Mouse (Mus musculus): ENCODE results near the gene Qars. TPM values are rescaled to one million over a fixed set of nuclear protein-coding genes. Genes with fewer than 3 reads are reported as not detected.
A peak's percentile ranks its signal among the peaks of the same experiment; 100 is the strongest.

The Qars gene
- 58.1 and 78.1 TPM in 2 replicates for polyA plus RNA-seq (2015; fragmentation: Nextera tagmentation; extraction: Ambion mirVana)

- H3K4me1 ChIP-seq: peaks cover 25% of the 10 kb centered on the region
- H3K36me3 ChIP-seq: peaks cover 36% of the 10 kb centered on the region
- under 1% methylated on average over 37 of the region's 37 CpGs for WGBS
- no peaks in the 10 kb centered on the region for H3K27me3 ChIP-seq (replicated peaks)
- no peaks in the 10 kb centered on the region for H3K9me3 ChIP-seq (replicated peaks)
- H3K27ac ChIP-seq (replicated peaks): peak within 1 kb of the TSS; percentile 89
- H3K9ac ChIP-seq (replicated peaks): peak within 1 kb of the TSS; percentile 60
- H3K4me3 ChIP-seq (replicated peaks): peak within 1 kb of the TSS; percentile 77
- peak within 1 kb of the TSS; percentile 88 for H3K4me2 ChIP-seq
- peak; percentile 97 for ATAC-seq (ENCODE audit: low FRiP score)
Measured at GRCm38 (mm10) chr9:108507619-108508434, at the start of gene Qars. Gene Qars, plus strand, starts transcription at chr9:108507706.

- ATAC-seq (ENCODE audit: low FRiP score): no peak
- H3K9ac ChIP-seq (replicated peaks): no peak overlapping the region
- WGBS: 93% methylated on average over 1 of the region's 1 CpGs
- peak overlapping the region; percentile 89 for H3K27ac ChIP-seq (replicated peaks)
- H3K9me3 ChIP-seq (replicated peaks): no peaks in the 10 kb centered on the region
- H3K4me1 ChIP-seq: peaks cover 21% of the 10 kb centered on the region
- H3K4me3 ChIP-seq (replicated peaks): peak overlapping the region; percentile 87
- H3K27me3 ChIP-seq (replicated peaks): no peaks in the 10 kb centered on the region
- peaks cover 23% of the 10 kb centered on the region for H3K36me3 ChIP-seq
- peak overlapping the region; percentile 91 for H3K4me2 ChIP-seq
Measured at GRCm38 (mm10) chr9:108459939-108460318, 47.6 kb upstream of the Qars start.

- Histone ChIP-seq H3K9ac (replicated peaks) (peak within 1 kb of the TSS; percentile 88), H3K4me3 (replicated peaks) (peak within 1 kb of the TSS; percentile 87), H3K27ac (replicated peaks) (peak within 1 kb of the TSS; percentile 89), H3K36me3 (peaks cover 29% of the 10 kb centered on the region), H3K27me3 (replicated peaks) (no peaks in the 10 kb centered on the region), H3K9me3 (replicated peaks) (no peaks in the 10 kb centered on the region), H3K4me2 (peak within 1 kb of the TSS; percentile 91), H3K4me1 (peaks cover 21% of the 10 kb centered on the region)
- under 1% methylated on average over 44 of the region's 52 CpGs for WGBS
- peak; percentile 78 for ATAC-seq (ENCODE audit: low FRiP score)
Measured at GRCm38 (mm10) chr9:108460319-108461178, 47.0 kb upstream of the Qars start, which contains the start of gene Ccdc71. Gene Ccdc71, plus strand, starts transcription at chr9:108460527.

- peaks cover 35% of the 10 kb centered on the region for H3K36me3 ChIP-seq
- H3K4me2 ChIP-seq: peak within 1 kb of the TSS; percentile 91
- peaks cover 21% of the 10 kb centered on the region for H3K4me1 ChIP-seq
- no peaks in the 10 kb centered on the region for H3K9me3 ChIP-seq (replicated peaks)
- peak within 1 kb of the TSS; percentile 88 for H3K9ac ChIP-seq (replicated peaks)
- H3K27ac ChIP-seq (replicated peaks): peak within 1 kb of the TSS; percentile 89
- ATAC-seq (ENCODE audit: low FRiP score): no peak
- H3K27me3 ChIP-seq (replicated peaks): no peaks in the 10 kb centered on the region
- 32% methylated on average over 11 of the region's 11 CpGs for WGBS
- H3K4me3 ChIP-seq (replicated peaks): peak within 1 kb of the TSS; percentile 87
Measured at GRCm38 (mm10) chr9:108461181-108461631, 46.3 kb upstream of the Qars start, which contains the start of gene Klhdc8b. Gene Klhdc8b, minus strand, starts transcription at chr9:108461581.

GRCm38 (mm10) chr9:108461675-108462074 lies 45.8 kb upstream of the Qars start:
- H3K4me1 ChIP-seq: peaks cover 21% of the 10 kb centered on the region
- WGBS: 92% methylated on average over 5 of the region's 5 CpGs
- H3K9ac ChIP-seq (replicated peaks): peak overlapping the region; percentile 88; the same call in 1 of the 2 replicates
- H3K4me2 ChIP-seq: peak overlapping the region; percentile 91
- peak overlapping the region; percentile 87 for H3K4me3 ChIP-seq (replicated peaks)
- H3K27me3 ChIP-seq (replicated peaks): no peaks in the 10 kb centered on the region
- no peak for ATAC-seq (ENCODE audit: low FRiP score)
- H3K27ac ChIP-seq (replicated peaks): 0 out of 2 replicates have a peak overlapping the region, but pooled peaks have one; percentile 28
- H3K9me3 ChIP-seq (replicated peaks): no peaks in the 10 kb centered on the region
- peaks cover 39% of the 10 kb centered on the region for H3K36me3 ChIP-seq

GRCm38 (mm10) chr9:108462192-108462591 lies 45.3 kb upstream of the Qars start:
- Histone ChIP-seq H3K9me3 (replicated peaks) (no peaks in the 10 kb centered on the region), H3K4me2 (peak overlapping the region; percentile 91; the same call in 1 of the 2 replicates)

GRCm38 (mm10) chr9:108463713-108464112 lies 43.8 kb upstream of the Qars start:
- Histone ChIP-seq H3K27me3 (replicated peaks) (no peaks in the 10 kb centered on the region), H3K4me3 (replicated peaks) (no peak overlapping the region), H3K36me3 (peaks cover 51% of the 10 kb centered on the region), H3K4me2 (no peak overlapping the region), H3K4me1 (peaks cover 21% of the 10 kb centered on the region), H3K9me3 (replicated peaks) (no peaks in the 10 kb centered on the region), H3K9ac (replicated peaks) (no peak overlapping the region), H3K27ac (replicated peaks) (no peak overlapping the region)
- no peak for ATAC-seq (ENCODE audit: low FRiP score)
- WGBS: 94% methylated on average over 9 of the region's 9 CpGs

More at GRCm38 (mm10) chr9:108462192-108462591, 45.3 kb upstream of the Qars start:
- Histone ChIP-seq H3K27ac (replicated peaks) (0 out of 2 replicates have a peak overlapping the region, but pooled peaks have one; percentile 28), H3K4me3 (replicated peaks) (no peak overlapping the region), H3K36me3 (peaks cover 43% of the 10 kb centered on the region), H3K4me1 (peaks cover 21% of the 10 kb centered on the region), H3K27me3 (replicated peaks) (no peaks in the 10 kb centered on the region), H3K9ac (replicated peaks) (no peak overlapping the region)
- no peak for ATAC-seq (ENCODE audit: low FRiP score)
- 91% methylated on average over 10 of the region's 10 CpGs for WGBS

- no peak overlapping the region for H3K9ac ChIP-seq (replicated peaks)
- WGBS: 95% methylated on average over 2 of the region's 2 CpGs
- H3K27me3 ChIP-seq (replicated peaks): no peaks in the 10 kb centered on the region
- H3K27ac ChIP-seq (replicated peaks): no peak overlapping the region
- H3K4me2 ChIP-seq: no peak overlapping the region
- no peaks in the 10 kb centered on the region for H3K9me3 ChIP-seq (replicated peaks)
- peaks cover 14% of the 10 kb centered on the region for H3K4me1 ChIP-seq
- no peak for ATAC-seq (ENCODE audit: low FRiP score)
- no peak overlapping the region for H3K4me3 ChIP-seq (replicated peaks)
- peaks cover 51% of the 10 kb centered on the region for H3K36me3 ChIP-seq
Measured at GRCm38 (mm10) chr9:108466219-108466618, 41.3 kb upstream of the Qars start.

- Histone ChIP-seq H3K27me3 (replicated peaks) (no peaks in the 10 kb centered on the region), H3K36me3 (peaks cover 32% of the 10 kb centered on the region), H3K9me3 (replicated peaks) (no peaks in the 10 kb centered on the region), H3K27ac (replicated peaks) (no peak overlapping the region), H3K4me3 (replicated peaks) (no peak overlapping the region), H3K4me1 (no peaks in the 10 kb centered on the region), H3K4me2 (no peak overlapping the region), H3K9ac (replicated peaks) (no peak overlapping the region)
- 84% methylated on average over 5 of the region's 5 CpGs for WGBS
- ATAC-seq (ENCODE audit: low FRiP score): no peak
Measured at GRCm38 (mm10) chr9:108469430-108469829, 38.1 kb upstream of the Qars start.

- H3K9ac ChIP-seq (replicated peaks): no peak overlapping the region
- ATAC-seq (ENCODE audit: low FRiP score): no peak
- H3K36me3 ChIP-seq: peaks cover 29% of the 10 kb centered on the region
- 82% methylated on average over 4 of the region's 4 CpGs for WGBS
- no peak overlapping the region for H3K4me2 ChIP-seq
- no peaks in the 10 kb centered on the region for H3K4me1 ChIP-seq
- no peak overlapping the region for H3K27ac ChIP-seq (replicated peaks)
- no peak overlapping the region for H3K4me3 ChIP-seq (replicated peaks)
- no peaks in the 10 kb centered on the region for H3K27me3 ChIP-seq (replicated peaks)
- H3K9me3 ChIP-seq (replicated peaks): no peaks in the 10 kb centered on the region
Measured at GRCm38 (mm10) chr9:108469845-108470244, 37.7 kb upstream of the Qars start.

- Histone ChIP-seq H3K4me3 (replicated peaks) (no peak overlapping the region), H3K36me3 (no peaks in the 10 kb centered on the region), H3K27ac (replicated peaks) (no peak overlapping the region), H3K9me3 (replicated peaks) (no peaks in the 10 kb centered on the region), H3K27me3 (replicated peaks) (no peaks in the 10 kb centered on the region), H3K9ac (replicated peaks) (no peak overlapping the region), H3K4me2 (no peak overlapping the region), H3K4me1 (peaks cover 11% of the 10 kb centered on the region)
- 53% methylated on average over 1 of the region's 1 CpGs for WGBS
- no peak for ATAC-seq (ENCODE audit: low FRiP score)
Measured at GRCm38 (mm10) chr9:108474528-108474927, 33.0 kb upstream of the Qars start.

Data from neural tube, embryonic 15.5 days (tissue).